Mouse (Mus musculus) Patski (cell line): ENCODE data around the gene B4galnt1. TPM values are rescaled to one million over a fixed set of nuclear protein-coding genes. Genes with fewer than 3 reads are reported as not detected.

Source experiments
- ATAC-seq: fragments of 100-300 bp; one replicate; pipeline ENCODE4 v1.8.0; 2021
- CTCF ChIA-PET: fragments of 350-600 bp; sonication (Branson Sonifier 250); formaldehyde crosslinking; loops from one replicate; lab custom pipeline; 2022; ENCODE audit warnings: inconsistent platforms; lab: Charles Lee
- POLR2A ChIA-PET: fragments of 350-600 bp; sonication (Branson Sonifier 250); formaldehyde crosslinking; loops from one replicate; lab custom pipeline; 2022; ENCODE audit warnings: antibody characterized with exemption, inconsistent platforms; lab: Charles Lee
- DNase-seq: peaks from one replicate; pipeline ENCODE4 v3.0.0-alpha.2; 2011; ENCODE audit warnings: low read depth, low spot score
- H3K27me3 ChIP-seq: fragments of 371-371 bp; one replicate; pipeline ENCODE4 v1.5.1; 2021
- CTCF ChIP-seq: fragments of 100-300 bp; IDR thresholded peaks from one replicate; pipeline ENCODE4 v1.5.1; 2021
- in situ Hi-C: fragments of 300-500 bp; cut with MboI; formaldehyde crosslinking; loops from 3 replicates; pipeline ENCODE4 v1.11.1; 2018; ENCODE audit warnings: low pct_unique_long_range_greater_than_20kb, mixed read lengths
- polyA plus RNA-seq: library from polyadenylated mRNA; unstranded; gene quantifications from one replicate; pipeline ENCODE4 v1.2.3, GENCODE M21; 2021

Gene B4galnt1
- polyA plus RNA-seq, 1 experiment from 2014 or later = 112 TPM

- TF ChIP-seq CTCF = no peak
- POLR2A ChIA-PET = interaction anchor here (2.1 kb wide), 1 partner anchor 14 kb away, joined by 6 read pairs; no protein-coding TSS in a partner anchor
- ATAC-seq (no peak), DNase-seq (no peak)
- CTCF ChIA-PET = interaction anchor here (1.6 kb wide), 1 partner anchor 14 kb away, joined by 6 read pairs; no protein-coding TSS in a partner anchor
- in situ Hi-C loops = loop anchor here (5.0 kb wide), 1 partner anchor 37 kb away; no protein-coding TSS in a partner anchor
- H3K27me3 ChIP-seq = no peaks in the 10 kb centered on the region
These were observed 20.5 kb downstream of the B4galnt1 start for GRCm38 (mm10) chr10:127185506-127185905.

DNA sequence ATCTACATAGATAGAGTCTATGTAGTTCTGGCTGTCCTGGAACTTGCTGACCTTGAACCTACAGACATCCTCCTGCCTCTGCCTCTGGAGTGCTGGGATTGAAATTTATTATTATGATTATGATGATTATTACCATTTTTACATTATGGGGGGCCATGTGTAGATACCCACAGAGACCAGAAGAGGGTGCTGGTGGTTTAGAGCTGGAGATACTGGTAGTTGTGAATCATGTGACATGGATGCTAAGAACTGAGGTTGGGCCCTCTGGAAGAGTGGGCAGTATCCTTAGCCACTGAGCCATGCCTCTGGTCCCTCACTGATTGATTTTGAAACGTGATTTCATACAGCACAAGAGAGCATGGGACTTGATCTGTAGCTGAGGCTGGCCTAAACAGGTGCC is 21.4 kb downstream of the B4galnt1 start:
- TF ChIP-seq CTCF = no peak
- ATAC-seq (no peak), DNase-seq (no peak)
- ChIA-PET CTCF (interaction anchor here (1.0 to 1.5 kb wide), 2 partner anchors 23 to 42 kb away, joined by 3 read pairs; no protein-coding TSS in a partner anchor), POLR2A (interaction anchor here (1.0 to 2.1 kb wide), 2 partner anchors 11 to 15 kb away, joined by 3 to 6 read pairs; no protein-coding TSS in a partner anchor)
- H3K27me3 ChIP-seq = no peaks in the 10 kb centered on the region
- in situ Hi-C loops = loop anchor here (5.0 kb wide), 1 partner anchor 36 kb away; no protein-coding TSS in a partner anchor

DNA sequence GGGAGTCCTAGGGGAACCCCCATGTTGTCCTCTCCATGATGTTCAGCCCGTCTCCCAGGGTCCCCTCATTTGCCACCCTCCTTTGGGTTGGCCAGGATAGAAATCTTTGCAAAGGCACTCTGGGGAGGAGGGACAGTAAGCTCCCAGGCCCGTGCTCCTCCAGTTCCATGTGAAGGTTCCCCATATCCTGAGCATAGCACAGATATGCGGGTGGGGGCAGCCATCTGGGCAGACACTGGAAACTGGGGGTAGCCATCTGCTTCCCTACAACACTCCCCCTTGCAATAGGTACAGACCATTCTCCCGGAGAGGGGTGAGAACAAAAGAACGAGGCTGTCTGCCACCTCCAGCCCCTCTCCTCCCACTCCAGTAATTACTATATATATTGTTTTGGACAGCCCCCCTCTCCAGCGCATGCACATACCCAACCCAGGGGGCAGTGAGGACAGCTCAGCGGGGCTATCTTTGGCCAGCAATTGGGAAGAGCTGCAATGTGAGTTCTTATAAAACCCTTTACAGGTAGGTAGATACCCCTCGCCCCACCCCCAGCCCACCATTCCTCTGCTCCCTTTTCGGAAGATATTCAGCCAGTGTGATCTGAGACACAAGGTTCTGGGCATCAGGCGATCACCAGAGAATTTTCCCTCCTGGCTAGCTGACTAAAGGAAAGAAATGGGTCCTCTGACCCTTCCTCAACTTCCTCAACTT is 22.5 kb downstream of the B4galnt1 start:
- DNase-seq (no peak), ATAC-seq (no peak)
- no peaks in the 10 kb centered on the region for H3K27me3 ChIP-seq
- ChIA-PET POLR2A (interaction anchor here (0.8 to 1.4 kb wide), 4 partner anchors 9 to 139 kb away, joined by 3 to 6 read pairs (median 4); no protein-coding TSS in a partner anchor), CTCF (interaction anchor here (1.0 to 1.7 kb wide), 4 partner anchors 16 to 41 kb away, joined by 3 to 4 read pairs (median 4); no protein-coding TSS in a partner anchor)
- in situ Hi-C loops = loop anchor here (5.0 kb wide), 1 partner anchor 35 kb away; no protein-coding TSS in a partner anchor
- no peak for TF ChIP-seq CTCF

DNA sequence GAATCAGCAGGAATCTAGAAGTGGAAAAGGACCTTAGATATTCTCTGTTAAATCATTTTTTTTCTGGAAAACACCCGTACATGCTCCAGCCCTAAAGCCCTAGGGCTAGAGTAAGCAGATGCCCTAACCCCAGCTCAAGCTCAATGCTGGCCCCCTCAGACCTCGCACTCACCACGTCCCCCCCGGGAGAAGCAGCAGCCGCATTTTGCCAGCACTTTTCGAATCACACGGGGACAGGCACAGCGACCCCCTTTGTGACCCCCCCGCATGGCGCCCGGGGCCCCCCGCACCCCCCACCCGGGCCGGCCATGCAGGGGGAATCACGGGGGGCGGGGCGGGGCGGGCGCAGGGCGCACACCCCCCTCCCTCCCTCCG is 23.0 kb downstream of the B4galnt1 start:
- POLR2A ChIA-PET = interaction anchor here (0.8 to 1.4 kb wide), 4 partner anchors 9 to 139 kb away, joined by 3 to 6 read pairs (median 4); no protein-coding TSS in a partner anchor
- in situ Hi-C loops = loop anchor here (5.0 kb wide), 1 partner anchor 34 kb away; no protein-coding TSS in a partner anchor
- ATAC-seq = no peak
- CTCF ChIA-PET = interaction anchor here (1.2 to 1.7 kb wide), 3 partner anchors 17 to 40 kb away, joined by 3 to 4 read pairs (median 4); no protein-coding TSS in a partner anchor
- no peak for DNase-seq
- no peaks in the 10 kb centered on the region for H3K27me3 ChIP-seq
- TF ChIP-seq CTCF = no peak

- no peaks in the 10 kb centered on the region for H3K27me3 ChIP-seq
- DNase-seq = no peak
- in situ Hi-C loops = loop anchor here (5.0 kb wide), 1 partner anchor 34 kb away; no protein-coding TSS in a partner anchor
- ChIA-PET CTCF (interaction anchor here (1.7 kb wide), 1 partner anchor 17 kb away, joined by 4 read pairs; no protein-coding TSS in a partner anchor), POLR2A (interaction anchor here (1.4 kb wide), 2 partner anchors 8 to 22 kb away, joined by 4 to 6 read pairs; no protein-coding TSS in a partner anchor)
- peak; percentile 70 for ATAC-seq
- no peak for TF ChIP-seq CTCF
These were observed 23.6 kb downstream of the B4galnt1 start for GRCm38 (mm10) chr10:127188465-127189115.

GRCm38 (mm10) chr10:127189116-127189650 is 24.2 kb downstream of the B4galnt1 start:
- in situ Hi-C loops = loop anchor here (5.0 kb wide), 1 partner anchor 33 kb away; no protein-coding TSS in a partner anchor
- no peaks in the 10 kb centered on the region for H3K27me3 ChIP-seq
- DNase-seq = no peak
- CTCF ChIA-PET = interaction anchor here (1.7 kb wide), 1 partner anchor 18 kb away, joined by 4 read pairs; no protein-coding TSS in a partner anchor
- TF ChIP-seq CTCF = no peak
- POLR2A ChIA-PET = interaction anchor here (1.4 kb wide), 1 partner anchor 23 kb away, joined by 4 read pairs; no protein-coding TSS in a partner anchor
- ATAC-seq = no peak

- peak; percentile 27 for ATAC-seq
- ChIA-PET CTCF (interaction anchor here (1.4 kb wide), 1 partner anchor 21 kb away, joined by 3 read pairs; the partner anchor contains the start of gene Pip4k2c), POLR2A (interaction anchor here (0.6 kb wide), 1 partner anchor 856 kb away, joined by 3 read pairs; no protein-coding TSS in a partner anchor)
- no peak for TF ChIP-seq CTCF
- H3K27me3 ChIP-seq = no peaks in the 10 kb centered on the region
- in situ Hi-C loops = loop anchor here (5.0 kb wide), 1 partner anchor 32 kb away; no protein-coding TSS in a partner anchor
- no peak for DNase-seq
These were observed 24.8 kb downstream of the B4galnt1 start, which contains the start of gene Arhgef25 for GRCm38 (mm10) chr10:127189651-127190381. TSS of gene Arhgef25 (minus strand) at chr10:127190083.

- ATAC-seq (no peak), DNase-seq (no peak)
- POLR2A ChIA-PET = interaction anchor here (0.6 kb wide), 1 partner anchor 855 kb away, joined by 3 read pairs; no protein-coding TSS in a partner anchor
- no peak for TF ChIP-seq CTCF
- CTCF ChIA-PET = interaction anchor here (1.0 to 1.4 kb wide), 2 partner anchors 12 to 21 kb away, joined by 3 read pairs; partner anchors contain the start of gene Pip4k2c
- in situ Hi-C loops = no loop called here
- H3K27me3 ChIP-seq = no peaks in the 10 kb centered on the region
These were observed 25.6 kb downstream of the B4galnt1 start for GRCm38 (mm10) chr10:127190398-127191190.
